Mouse (Mus musculus) heart, adult 18-20 months (tissue): ENCODE results near the gene Tuft1. TPM values are rescaled to one million over a fixed set of nuclear protein-coding genes. Genes with fewer than 3 reads are reported as not detected.
"Not testable (repeated sequence)": the region's sequence is repeated elsewhere in the genome, so short reads cannot be mapped to it uniquely, and the experiment has no call there.

Source experiments
- DNase-seq, 2 experiments: peaks; one replicate each; pipeline ENCODE4 v3.0.0; 2021 to 2022; ENCODE audit warnings: mixed read lengths in 1 of 2
- long read RNA-seq, 2 experiments: library from polyadenylated mRNA; stranded (forward); transcript quantifications; one replicate each; pipeline ENCODE4 v2.0.0; 2021
- total RNA-seq, 2 experiments: library from RNA; stranded (reverse); gene quantifications; 2 replicates each; pipeline ENCODE4 v1.2.3; 2021

Gene Tuft1
- total RNA-seq = 1 to 10 TPM; 3.0 to 3.5 TPM
- long read RNA-seq, experiment 1, partial matches to known transcripts = 0 of 1 reads
- long read RNA-seq, experiment 1, other reads (novel, unspliced or antisense) = 0 of 1 reads
- long read RNA-seq, experiment 2, partial matches to known transcripts = 0 of 3 reads
- long read RNA-seq, experiment 2, other reads (novel, unspliced or antisense) = 0 of 3 reads

DNA sequence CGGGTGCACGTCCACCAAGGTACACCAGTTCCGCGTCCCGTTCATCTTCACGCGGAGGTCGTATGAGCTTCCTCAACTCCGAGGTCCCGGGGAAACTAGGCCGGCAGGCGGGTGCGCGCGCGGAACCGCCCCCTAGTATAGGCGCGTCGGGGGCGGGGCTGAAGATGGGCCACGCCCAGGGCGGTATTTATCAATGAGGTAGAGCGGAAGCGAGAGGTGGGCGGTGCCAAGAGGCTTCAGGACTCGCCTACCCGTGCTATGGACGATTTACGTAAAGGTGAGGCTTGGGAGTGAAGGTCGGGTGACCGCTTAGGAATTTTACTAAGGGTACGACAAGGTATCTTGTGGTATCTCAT is at the start of gene Tuft1:
TSS of gene Tuft1 (minus strand) at position 133 of the 356 bp plus-strand sequence.
- peak; percentile 74 to 85 for DNase-seq

DNA sequence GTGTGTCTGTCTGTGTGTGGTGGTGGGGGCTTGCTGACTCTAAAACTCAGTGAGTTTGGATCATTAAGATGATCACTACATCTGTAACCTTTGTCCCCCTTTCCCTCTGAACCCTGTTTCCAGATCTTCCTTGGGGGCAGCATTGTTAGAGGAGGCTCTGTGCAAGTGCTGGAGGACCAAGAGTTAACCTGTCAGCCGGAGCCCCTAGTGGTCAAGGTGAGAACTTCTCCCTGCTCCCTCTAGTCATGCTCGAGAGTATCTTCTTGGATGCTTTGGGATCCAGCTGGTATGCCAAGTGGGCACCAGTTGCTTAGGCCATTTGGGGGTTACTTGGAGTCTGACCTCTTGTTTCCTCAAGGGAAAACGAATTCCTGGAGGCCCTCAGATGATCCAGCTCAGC is 44.7 kb upstream of the Tuft1 start:
- DNase-seq = not testable (repeated sequence)

DNA sequence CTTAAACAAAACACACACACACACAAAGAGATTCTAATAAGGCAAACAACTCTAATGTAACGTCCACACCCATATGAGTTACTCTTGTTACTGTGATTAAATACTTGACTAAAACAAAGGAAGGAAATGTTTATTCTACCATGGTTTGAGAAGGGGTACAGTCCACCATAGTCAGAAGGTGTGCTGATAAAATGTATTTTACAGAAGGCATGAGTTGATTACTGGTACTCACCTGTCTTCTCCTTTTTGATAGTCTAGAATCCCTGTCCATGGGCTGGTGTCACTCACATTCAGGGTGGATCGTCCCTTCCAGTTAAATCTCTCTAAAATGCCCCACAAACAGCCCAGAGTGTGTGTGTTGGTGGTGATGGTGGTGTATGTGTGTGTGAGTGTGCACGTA is 44.2 kb upstream of the Tuft1 start:
- no peak for DNase-seq

DNA sequence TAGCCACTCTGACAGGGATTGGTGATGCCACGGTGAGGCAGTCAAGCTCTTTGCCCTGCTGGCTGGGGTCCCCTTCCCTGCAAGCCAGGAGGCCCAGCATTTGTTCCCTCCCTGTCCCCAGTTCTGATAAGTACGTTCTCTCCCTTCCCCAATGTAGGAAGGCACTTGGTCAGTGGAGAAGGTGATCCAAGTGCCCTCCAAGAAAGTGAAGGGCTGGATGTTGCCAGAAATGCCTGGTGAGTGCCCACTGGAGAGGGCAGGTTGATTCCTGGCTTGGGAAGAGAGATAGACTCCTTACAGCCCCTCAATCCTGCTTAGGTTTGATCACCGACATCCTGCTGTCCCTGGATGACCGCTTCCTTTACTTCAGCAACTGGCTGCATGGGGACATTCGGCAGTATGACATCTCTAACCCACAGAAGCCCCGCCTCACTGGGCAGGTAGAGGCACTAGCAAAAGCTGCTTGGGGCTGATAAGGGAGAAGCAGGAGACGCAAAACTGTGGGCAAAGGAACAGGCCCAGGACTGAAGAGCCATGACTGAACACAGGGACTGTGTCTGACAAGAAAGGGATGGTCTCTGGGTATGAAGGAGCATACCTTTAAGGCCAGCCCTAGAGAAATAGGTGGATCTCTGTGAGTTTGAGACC is 43.6 kb upstream of the Tuft1 start:
- not testable (repeated sequence) for DNase-seq

DNA sequence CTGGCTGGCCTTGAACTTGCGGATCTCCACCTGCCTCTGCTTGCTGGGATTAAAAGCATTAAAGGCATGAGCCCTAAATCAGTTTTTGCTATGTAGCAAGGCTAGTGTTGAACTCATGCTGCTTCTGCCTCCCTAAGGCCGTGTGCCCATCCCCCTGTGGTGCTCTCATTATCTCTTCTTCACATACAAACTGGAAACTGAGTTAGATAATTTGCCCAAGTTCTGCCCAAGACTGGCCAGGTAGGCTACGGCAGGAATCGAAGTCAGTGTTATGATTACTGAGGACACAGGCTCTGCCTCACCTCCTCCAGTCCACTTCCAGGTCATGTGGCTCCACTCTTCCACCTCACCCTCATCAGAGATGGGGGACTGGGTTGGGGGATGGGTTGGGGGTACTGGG is 37.6 kb upstream of the Tuft1 start:
- DNase-seq = not testable (repeated sequence)

DNA sequence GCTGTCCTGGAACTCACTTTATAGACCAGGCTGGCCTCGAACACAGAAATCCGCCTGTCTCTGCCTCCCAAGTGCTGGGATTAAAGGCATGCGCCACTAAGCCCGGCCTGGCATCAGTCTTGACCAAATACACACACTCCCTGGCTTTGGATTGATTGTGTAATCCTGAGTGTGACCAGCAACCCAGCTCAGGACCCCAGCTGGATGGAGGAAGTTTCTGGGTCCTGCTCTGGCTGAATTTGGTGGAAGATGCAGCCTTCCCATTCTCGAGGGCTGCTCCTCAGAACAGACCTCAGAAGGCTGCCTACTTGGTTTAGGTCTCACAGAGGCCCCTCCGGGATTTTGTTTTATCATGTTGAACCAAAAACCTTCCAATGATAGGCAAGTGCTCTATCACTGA is 36.9 kb upstream of the Tuft1 start:
- DNase-seq = peak in 1 of 2 experiments; percentile 18

DNA sequence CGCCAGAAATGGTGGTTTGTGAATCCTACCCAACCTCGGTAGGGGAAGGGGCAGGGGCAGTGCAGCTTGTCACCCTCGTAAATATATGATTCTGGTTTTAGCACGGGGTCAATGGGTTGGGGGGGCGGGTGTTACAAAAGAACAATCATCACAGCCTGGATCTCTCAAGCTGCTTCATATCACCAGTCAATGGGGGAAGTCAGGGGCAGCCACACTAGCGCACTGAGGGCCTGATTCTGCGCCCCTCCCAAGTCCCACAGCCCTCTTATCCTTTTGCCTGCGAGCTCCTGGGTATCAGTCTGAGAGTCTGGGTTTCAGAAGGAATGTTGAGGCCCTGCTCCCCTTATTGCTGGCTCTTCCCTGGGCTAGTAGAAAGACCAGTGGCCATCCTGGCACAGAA is 35.2 kb upstream of the Tuft1 start:
- not testable (repeated sequence) for DNase-seq

DNA sequence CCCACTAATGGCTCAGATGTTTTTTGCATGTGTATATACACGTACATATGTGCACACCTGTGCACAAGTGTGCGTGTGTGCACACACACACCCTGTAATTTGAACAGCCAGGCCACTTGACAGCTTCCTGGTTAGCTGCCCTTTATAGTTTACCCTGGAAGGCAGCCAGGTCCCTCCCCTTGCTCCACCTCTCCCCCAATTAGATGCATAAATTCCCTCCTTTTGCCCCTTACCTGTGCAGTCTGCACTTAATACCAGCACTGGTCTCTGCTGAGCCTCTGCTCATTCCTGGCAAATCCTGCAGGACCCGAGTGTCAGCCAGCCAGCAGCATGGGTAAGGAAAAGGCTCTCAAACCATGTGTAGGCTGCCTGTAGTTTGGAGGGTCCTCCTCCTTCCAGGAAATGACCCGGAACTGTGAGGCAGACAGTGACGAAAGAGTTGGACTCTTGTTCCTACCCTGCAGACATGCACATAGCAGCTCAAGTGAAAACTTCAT is 34.7 kb upstream of the Tuft1 start, which contains the start of gene Selenbp2:
TSS of gene Selenbp2 (plus strand) at position 228 of the 497 bp plus-strand sequence.
- no peak for DNase-seq

DNA sequence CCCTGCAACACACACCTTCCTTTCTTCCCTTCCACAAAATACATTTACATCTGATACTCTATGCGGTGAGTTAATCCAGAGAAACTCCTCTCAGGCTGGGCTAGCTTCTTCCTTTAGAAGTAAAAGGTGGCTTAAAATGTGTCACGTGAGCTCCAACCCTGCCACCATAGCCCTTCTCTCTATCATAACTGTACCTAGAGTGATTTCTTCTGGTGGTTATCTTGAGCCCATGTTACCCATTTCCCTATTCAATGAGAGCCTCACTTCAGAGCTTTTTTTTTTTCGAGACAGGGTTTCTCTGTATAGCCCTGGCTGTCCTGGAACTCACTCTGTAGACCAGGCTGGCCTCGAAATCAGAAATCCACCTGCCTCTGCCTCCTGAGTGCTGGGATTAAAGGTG is 33.0 kb upstream of the Tuft1 start:
- not testable (repeated sequence) for DNase-seq

DNA sequence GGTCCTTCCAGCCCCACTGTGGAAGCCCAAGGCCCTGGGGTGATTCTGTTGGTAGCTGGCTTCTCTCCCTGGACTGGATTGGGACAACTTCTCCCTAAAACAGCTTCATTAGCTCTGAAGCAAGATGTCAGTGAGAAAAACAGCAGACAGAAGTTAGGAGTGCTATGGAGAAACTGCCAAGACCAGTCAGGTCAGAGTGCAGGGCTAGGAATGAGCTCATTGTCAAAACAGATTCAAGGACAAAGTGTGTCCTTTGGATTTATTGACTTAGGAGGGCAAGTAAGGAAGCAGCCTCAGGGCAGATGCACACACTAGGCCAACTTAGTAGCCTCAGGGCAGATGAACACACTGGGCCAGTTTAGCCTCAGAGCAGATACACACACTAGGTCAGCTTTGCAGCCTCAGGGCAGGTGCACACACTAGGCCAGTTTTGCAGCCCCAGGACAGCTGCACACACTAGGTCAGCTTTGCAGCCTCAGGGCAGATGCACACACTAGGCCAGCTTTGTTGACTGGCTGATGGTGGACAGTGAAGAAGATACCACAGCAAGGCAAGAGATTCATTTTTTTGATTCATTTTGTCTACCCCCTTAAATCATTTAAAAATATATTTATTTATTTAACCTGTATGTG is 32.1 kb upstream of the Tuft1 start:
- no peak for DNase-seq

DNA sequence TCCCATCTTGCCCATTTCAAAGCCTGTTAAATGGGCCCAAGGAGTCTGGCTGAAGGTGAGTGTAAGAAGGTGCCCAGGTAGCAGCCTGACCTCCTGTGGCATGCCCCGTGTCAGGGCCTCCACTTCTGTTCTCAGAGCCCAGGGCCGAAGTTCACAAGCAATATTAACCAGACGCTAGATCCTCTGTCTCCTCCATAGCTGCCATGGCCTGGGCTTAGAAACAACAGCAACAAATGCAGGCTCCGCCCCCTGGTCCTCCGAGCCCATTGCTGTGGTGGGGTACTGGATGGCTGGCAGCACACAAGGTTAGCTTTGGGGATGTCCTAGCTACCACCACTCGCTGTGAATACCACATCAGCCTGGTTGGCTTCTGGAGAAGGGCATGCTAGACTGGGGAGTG is 31.5 kb upstream of the Tuft1 start:
- DNase-seq = not testable (repeated sequence)

DNA sequence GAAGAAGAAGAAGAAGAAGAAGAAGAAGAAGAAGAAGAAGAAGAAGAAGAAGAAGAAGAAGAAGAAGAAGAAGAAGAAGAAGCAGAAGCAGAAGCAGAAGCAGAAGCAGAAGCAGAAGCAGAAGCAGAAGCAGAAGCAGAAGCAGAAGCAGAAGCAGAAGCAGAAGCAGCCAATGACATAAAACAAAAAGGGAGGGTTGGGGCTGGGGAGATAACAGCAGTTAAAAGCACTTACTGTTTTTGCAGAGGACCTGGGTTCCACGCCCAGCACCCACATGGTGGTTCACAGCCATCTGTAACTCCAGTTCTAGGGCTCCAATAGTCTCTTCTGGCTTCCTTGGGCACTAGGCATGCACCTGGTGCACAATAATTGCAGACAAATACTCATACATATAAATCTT is 30.5 kb upstream of the Tuft1 start:
- not testable (repeated sequence) for DNase-seq

DNA sequence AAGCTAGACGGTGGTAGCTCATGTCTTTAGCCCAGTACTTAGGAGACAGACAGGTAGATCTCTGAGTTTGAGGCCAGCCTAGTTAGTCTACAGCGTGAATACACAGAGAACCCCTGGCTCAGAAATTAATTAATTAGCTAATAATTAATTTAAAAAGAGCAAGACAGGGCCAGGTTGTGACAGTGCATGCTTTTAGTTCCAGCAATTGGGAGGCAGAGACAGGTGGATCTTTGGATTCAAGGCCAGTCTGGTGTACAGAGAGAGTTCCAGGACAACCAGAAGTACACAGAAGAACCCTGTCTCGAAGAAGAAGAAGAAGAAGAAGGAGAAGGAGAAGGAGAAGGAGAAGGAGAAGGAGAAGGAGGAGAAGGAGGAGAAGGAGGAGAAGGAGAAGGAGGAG is 30.0 kb upstream of the Tuft1 start:
- not testable (repeated sequence) for DNase-seq

DNA sequence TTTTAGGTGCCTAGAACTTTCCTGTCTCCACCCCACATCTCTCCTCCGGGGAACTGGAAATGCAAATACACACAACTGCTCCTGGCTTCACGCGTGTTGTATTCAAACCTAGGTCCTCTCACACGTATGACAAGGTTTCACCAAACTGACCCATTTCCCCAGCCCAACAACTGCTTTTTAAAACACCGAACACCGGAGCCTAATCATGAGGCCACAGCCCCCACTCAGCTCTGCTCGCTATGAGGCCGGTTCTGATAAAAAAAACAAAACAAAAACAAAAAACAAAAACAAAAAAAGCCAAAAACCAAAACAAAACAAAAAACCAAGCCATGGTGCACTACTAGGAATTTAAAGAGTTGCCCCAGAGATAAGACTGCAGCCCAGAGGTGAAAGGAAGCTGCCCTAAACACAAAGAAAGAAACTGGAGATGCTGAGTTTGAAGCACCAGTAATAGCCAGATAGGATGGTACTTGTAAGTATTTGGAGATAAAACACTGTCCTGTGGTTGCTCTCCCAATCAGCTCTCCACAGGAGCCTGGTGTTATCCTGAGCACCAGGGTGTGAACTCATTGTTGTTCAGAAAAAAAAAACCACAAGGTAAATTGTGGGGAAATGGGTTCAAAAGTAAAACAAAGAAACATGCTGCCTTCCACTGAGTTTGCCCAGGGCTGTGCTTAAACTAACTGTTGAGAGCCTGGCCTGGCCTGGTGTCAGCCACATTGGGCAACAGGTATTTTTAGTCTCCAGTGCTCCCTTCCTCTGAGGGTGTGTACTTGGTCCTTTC is 27.5 kb upstream of the Tuft1 start:
- DNase-seq = not testable (repeated sequence)

DNA sequence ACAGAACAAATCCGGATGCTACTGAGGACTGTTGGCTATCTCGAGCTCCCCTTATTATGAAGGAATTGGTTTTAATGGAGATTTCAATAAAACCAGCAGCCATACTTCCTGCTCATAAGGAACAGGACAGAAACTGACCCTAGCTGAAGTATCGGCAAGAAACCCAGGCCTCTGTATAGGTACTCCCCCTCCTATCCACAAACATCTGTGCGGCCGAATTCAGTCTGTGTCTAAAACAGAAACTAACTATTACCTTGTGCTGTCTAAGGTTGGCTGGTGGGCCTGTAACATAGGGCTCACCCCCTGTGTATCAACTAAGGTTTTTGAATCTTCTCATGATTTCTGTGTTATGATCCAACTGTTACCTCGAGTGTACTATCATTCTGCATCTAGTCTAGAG is 25.0 kb upstream of the Tuft1 start:
- no peak for DNase-seq

DNA sequence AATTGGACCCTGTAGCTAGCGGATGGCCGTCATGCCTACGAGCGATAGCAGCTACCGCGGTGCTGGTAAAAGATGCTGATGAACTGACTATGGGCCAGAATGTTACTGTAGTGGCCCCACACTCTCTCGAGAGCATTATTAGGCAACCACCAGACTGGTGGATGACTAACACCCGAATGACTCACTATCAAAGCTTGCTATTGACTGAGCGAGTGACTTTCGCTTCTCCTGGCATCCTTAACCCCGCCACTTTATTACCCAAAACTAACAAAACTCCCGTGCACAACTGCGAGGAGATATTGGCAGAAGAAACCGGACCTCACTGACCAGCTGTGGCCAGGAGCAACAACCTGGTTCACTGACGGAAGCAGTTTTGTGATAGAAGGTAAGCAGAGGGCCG is 22.1 kb upstream of the Tuft1 start:
- DNase-seq = peak; percentile 18 to 55

DNA sequence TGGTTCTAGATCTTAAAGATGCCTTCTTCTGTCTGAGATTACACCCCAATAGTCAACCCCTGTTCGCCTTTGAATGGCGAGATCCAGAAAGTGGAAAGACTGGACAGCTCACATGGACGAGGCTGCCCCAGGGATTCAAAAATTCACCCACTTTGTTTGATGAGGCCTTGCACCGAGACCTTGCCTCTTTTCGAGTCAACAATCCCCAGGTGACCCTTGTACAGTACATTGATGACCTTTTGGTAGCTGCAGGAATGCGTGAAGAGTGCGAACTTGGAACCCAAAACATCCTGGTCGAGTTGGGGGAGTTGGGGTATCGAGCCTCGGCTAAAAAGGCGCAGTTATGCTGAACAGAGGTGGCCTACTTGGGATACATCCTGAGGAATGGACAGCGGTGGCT is 21.4 kb upstream of the Tuft1 start:
- not testable (repeated sequence) for DNase-seq

DNA sequence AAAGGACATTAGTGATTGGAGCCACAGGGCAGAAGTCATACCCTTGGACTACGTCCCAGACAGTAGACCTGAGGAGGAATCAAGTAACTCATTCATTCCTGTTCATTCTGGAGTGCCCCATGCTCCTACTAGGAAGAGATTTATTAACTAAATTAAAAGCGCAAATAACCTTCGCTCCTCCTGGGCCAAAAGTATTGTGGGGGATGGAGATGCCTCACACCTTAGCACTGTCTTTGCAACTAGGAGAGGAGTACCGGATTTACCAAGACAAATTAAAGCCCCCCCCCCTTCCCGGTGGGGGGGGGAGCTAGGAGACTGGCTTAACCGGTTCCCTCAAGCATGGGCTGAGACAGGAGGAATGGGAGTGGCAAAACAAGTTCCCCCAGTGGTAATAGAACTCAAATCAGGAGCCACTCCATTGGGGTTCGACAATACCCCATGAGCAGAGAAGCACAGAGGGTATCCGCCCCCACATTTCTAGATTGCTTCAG is 20.7 kb upstream of the Tuft1 start:
- DNase-seq = no peak

DNA sequence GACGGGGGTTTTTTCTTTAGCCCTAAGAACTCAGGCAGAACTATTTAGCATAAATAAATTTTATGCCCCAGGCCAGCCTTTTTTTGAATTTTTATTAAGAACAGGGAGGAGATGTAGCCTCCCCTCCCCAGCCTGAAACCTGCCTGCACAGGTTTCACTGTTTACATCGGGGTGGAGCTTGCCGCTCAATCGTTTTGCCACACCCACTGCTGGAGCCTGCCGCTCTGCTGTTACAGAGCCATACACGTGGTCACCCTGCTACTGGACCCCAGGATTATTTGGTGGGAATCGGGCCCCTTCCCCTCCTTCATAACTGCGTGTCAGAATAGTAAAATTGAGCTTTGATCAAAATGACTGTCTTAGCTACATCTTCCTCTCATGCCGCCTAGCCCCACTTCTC is 16.4 kb upstream of the Tuft1 start:
- not testable (repeated sequence) for DNase-seq

DNA sequence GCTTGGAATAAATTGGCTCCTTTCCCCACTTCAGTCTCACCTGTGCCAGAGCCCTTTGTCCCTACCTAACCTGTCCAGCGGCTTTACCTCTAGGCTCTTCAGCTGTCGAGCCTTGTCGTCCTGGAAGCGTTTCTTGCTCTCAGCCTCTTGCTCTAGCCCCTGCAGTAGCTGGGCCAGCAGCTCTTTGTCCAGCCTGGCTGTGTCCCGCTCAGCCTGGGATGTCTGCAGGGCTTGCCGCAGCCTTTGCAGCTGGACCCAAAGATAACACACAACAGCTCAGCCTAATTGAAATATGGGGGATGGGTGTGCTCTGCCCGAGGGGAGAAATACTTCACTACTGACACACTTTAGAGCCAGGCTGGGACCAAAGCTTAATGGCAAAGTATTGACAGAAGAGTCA is 7.2 kb upstream of the Tuft1 start:
- not testable (repeated sequence) for DNase-seq

DNA sequence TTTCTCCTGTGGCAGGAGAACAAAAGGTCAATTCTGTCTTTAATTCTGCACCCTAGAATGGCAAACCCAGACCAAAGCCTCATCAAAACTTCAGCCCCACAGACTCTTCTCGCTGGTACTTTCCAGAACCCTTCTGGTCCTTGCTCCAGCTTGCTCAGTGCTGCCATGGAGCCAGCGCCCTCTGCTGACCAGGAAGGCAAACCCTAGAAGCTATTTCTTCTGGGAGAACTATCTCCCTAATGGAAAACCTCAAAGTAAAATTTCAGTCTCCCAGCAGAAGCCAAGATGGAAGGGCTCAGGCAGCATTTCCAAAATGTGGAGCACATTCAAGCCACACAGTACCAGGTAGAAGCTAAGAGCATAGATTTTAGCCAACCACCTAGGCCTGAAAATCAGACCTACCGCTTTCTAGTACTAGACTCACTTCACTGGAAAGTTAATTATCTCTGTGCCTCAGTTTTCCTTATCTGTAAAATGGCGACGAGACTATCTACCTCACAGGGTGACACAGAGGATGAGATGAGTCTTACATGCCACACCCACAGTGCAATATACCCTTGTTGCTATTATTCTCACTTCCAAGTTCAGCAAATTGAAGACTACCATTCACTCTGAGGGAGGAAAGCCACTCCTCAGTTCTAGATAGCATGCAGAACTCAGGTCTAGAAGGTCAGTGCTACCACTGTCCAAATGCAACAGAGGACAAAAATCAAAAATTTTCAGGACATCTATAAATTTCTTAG is 6.6 kb upstream of the Tuft1 start:
- not testable (repeated sequence) for DNase-seq

DNA sequence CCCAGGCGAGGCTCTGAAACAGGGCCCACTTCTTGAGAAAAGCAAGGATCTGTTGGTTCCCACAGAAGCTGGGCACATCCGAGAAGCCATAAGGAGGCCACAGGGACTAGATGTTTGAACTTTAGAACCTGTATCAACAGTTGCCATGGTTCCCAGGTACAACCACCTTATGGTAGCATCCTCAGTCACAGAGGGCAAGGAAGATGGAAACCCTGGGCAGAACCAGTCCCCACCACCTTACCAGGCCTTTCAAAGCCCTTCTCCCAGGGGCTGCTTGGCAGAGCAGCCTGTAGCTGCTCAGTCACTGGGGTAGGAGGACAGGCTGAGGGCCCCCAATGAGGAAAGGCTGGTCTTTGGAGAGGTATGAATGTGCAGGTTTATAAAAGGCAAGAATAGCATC is 2.2 kb upstream of the Tuft1 start:
- not testable (repeated sequence) for DNase-seq
